Mouse (Mus musculus): ENCODE data around the gene Arf1. TPM values are rescaled to one million over a fixed set of nuclear protein-coding genes. Genes with fewer than 3 reads are reported as not detected.

The Arf1 gene
- total RNA-seq, 2 experiments from 2014 or later: 375 to 388 TPM

DNA sequence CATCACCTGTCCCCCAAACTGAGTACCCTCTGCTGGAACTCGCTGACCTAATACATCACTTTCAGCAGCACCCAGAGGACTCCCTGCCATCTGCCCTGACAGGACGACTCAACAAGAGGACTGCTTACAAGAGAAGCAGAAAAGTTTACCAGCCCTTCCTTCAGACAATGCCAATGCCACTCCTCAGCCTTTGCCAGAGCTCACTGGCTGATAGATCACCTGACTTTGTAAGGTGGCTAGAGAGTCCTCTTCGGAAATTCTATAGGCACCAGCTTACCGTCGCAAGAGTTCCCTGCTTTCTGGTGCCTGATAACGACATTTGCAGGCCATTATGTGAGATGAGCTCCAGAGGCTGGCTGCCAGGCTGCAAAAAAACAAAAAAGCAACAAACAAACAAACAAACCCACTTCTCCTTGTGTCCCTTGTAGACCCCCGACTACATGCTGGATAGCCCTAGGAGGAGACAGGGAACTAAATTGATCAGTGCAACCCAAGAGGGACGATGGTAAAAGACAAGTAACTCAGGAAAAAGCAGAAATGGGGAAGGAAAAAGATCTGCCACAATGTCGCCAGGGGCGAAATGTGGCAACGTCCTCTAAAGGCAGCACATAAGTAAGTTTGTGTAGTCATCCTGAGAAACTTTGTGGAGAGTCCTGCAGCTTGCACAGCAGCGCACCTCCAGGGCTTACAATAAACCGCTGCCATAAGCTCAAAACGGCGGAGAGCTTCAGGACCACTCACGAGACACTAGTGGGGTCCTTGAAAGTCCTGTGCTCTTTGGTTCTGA lies 26.7 kb downstream of the Arf1 start:
- no peak for DNase-seq (ENCODE audit: low spot score in 2 of 2)

DNA sequence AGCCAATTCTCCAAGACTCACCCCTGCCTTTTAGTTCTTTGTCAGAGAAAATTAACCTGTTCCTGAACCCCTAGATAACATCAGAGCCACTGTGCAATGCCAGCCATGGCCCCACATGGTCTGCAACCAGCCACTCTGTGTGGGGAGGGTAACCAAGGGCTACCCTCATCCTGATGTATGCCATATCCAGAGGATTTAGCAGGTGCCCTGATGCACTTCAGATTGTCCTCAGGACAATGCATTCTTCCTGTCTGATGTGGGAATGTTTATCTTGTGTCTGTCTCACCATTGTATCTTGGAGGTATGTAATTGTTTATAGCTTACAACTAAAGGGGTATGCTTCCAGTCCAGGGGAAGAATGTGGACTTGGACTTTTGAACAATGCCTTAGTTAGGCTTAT lies 31.8 kb downstream of the Arf1 start:
- DNase-seq (ENCODE audit: low spot score in 2 of 2): no peak

DNA sequence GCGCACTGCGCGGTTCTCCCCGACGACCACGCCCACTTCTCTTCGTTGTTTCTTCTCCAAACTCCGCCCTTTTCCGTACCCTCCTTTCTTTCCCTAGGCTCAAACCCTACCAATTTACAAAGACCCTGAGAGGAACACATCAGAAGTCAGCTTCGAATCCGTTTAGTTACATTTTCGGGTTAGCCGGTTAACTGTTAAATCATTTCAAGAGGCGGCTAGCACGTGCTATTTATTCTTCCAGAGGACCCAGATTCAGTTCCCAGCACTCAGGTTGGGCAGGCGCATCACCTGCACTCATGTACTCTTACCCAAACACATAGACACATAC lies 36.0 kb downstream of the Arf1 start, which contains the start of gene Guk1:
Gene Guk1 (minus strand): TSS at position 154 of the 328 bp plus-strand sequence.
- no peak for DNase-seq (ENCODE audit: low spot score in 2 of 2)

DNA sequence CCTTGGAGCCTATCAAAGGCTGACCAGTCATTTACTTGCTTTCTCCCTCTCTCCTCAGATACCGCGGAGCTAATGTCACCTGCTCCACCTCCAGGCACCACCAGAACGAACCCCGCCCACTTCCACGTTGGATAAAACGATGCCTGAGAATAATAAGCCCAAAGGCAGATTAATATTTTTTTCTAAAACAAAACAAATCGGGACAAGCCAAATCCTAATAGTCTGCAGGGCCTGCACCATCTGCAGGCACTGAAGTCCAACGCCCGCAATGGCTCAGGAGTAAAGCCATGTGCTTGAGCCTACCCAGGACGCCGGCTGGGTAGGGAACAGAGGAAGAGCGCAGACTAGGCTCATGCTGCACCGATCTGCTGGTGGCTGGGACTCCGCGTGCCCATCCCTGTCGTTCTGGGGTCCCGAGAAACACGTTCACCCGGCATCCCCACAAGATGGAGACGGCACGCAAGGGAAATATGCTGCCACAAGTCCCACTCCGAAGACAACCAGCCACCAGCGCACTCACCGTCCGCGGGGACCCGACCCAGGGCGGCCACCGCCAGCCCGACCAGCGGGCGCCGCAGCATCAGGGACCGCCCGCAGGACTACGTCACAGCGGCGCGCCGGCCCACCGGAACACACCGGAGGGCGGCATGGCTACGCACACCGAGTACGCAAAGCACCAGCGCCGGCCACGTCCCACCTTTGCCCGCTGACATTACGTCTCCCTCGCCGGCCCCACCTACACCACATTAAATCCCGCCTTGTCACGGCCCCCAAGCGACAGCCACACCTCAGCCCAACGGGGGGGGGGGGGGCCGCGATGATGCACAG lies 36.6 kb downstream of the Arf1 start:
- peak; percentile 64 to 76 for DNase-seq (ENCODE audit: low spot score in 2 of 2)

GRCm38 (mm10) chr11:59187706-59188105 lies 40.4 kb downstream of the Arf1 start:
- DNase-seq (ENCODE audit: low spot score in 2 of 2): no peak

DNA sequence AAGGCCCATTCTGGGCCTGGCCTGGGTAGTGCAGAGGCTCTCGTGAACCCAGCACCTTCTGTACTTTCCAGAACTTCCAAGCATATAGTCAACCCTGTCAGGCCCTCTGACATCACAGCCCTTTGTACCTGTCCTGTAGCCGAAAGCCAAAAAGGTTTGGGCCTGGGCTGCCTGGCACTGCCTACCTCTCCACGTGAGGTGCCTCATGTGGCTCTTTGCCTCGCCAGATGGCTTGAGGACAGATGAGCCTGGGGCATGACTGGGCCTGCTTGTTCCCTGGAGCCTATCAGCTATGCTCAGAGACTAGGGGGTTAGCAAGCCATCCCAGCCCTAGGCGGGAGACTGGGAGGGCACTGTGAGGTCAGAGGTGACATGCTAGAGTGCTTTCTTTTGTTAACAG lies 42.6 kb downstream of the Arf1 start:
- no peak for DNase-seq (ENCODE audit: low spot score in 2 of 2)

GRCm38 (mm10) chr11:59183821-59184220 lies 44.2 kb downstream of the Arf1 start:
- DNase-seq (ENCODE audit: low spot score in 2 of 2): no peak

GRCm38 (mm10) chr11:59182864-59183331 lies 45.2 kb downstream of the Arf1 start, which contains the start of gene Gjc2:
Gene Gjc2 (minus strand): TSS chr11:59183213.
- no peak for DNase-seq (ENCODE audit: low spot score in 2 of 2)

- DNase-seq (ENCODE audit: low spot score in 2 of 2): no peak
Measured at GRCm38 (mm10) chr11:59176921-59177320, 51.1 kb downstream of the Arf1 start.

DNA sequence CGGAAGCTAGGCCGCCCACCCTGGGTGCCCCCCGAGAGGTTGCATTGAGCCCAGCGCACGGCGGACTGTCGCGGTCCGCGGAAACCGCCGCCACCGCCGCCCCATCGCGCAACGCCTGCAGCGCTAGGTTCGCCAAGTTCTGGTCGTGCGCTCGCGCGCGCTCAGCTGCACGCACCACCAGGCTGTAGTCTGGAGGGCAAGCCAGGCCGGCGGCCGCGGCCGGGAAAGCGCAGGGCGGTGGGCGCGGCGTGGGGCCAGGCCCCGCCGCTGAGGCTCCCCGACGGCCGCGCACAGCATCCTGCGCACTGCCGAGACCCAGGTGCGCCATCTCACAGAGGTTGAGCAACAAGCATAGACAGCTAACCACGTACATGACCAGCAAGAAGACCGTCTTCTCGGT lies 51.6 kb downstream of the Arf1 start:
- no peak for DNase-seq (ENCODE audit: low spot score in 2 of 2)

- DNase-seq (ENCODE audit: low spot score in 2 of 2): no peak
Measured at GRCm38 (mm10) chr11:59174189-59174838, 53.8 kb downstream of the Arf1 start.

DNA sequence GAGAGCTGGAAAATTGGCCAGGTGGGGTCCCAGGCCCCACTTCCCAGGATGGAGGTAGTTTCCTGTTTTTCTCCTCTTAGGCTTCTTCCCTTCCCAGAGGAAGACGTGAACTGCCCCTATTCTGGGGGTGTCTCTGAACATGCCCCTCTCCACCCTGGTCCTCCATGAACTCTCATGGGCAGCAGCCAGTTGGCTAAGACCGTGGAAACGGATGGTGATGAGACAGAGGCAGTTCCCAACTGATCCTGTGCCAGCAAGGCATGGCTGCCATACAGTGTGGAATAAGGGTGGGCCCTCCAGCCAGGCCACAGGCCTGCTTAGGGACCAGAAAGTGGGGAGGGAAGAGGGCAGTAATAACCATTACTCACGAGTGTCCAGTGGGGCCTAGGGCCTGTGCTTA lies 57.5 kb downstream of the Arf1 start:
- DNase-seq (ENCODE audit: low spot score in 2 of 2): no peak

GRCm38 (mm10) chr11:59169807-59170206 lies 58.3 kb downstream of the Arf1 start:
- DNase-seq (ENCODE audit: low spot score in 2 of 2): no peak

GRCm38 (mm10) chr11:59165616-59166241 lies 62.3 kb downstream of the Arf1 start:
- DNase-seq (ENCODE audit: low spot score in 2 of 2): no peak

- no peak for DNase-seq (ENCODE audit: low spot score in 2 of 2)
Measured at GRCm38 (mm10) chr11:59164384-59164783, 63.7 kb downstream of the Arf1 start.

GRCm38 (mm10) chr11:59163255-59164236 lies 64.5 kb downstream of the Arf1 start, which contains the start of gene Iba57:
Gene Iba57 (minus strand): TSS chr11:59163739.
- peak; percentile 86 to 95 for DNase-seq (ENCODE audit: low spot score in 2 of 2)

- no peak for DNase-seq (ENCODE audit: low spot score in 2 of 2)
Measured at GRCm38 (mm10) chr11:59162443-59163254, 65.4 kb downstream of the Arf1 start.

All from adrenal gland, postnatal 4 days (tissue).